Mouse (Mus musculus): ENCODE data around the gene Eif4ebp2. TPM values are rescaled to one million over a fixed set of nuclear protein-coding genes. Genes with fewer than 3 reads are reported as not detected.

The Eif4ebp2 gene
- polyA plus RNA-seq, 1 experiment, result 42.3 TPM

DNA sequence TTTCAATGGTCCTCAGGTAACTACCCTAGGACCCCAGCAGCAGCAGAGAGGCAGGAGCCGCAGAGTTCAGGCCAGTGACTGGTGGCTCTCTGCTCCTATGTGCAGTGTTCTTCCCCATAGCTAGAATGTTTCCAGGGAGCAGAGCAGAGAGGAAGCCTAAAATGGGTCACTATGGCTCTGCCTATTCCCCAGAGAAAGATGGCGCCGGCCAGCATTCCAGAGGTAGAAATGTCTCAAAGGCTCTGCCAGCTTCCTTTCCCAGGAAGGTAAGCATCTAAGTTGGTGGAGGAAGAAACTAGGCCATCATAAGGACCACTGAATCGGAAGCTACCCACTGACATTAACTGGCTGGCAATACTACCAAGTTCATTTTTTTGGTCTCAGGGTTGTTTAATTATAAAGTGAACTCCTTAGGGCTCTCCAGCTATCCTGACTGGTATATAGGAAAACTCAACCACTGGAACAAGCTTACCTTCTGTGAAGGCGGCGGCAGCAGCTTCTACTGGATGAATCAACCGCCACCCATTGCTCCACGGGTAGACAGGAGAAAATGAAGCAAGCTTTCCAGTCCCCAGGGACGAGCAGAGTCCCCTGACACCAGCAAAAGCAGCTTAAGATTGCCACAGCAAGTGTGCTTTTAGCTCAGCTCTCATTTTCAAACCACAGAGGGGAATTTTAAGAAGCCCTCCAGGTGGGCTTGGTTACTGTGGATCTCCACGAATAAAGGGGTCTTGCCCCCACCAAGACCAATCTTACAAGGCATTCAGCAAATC, 4.7 kb downstream of the Eif4ebp2 start:
- Histone ChIP-seq H3K27me3 (ENCODE audit: control insufficient read depth, insufficient read depth, insufficient read length) (no peaks in the 10 kb centered on the region), H3ac (ENCODE audit: control insufficient read depth, insufficient read length, low read depth) (no peak overlapping the region), H3K4me3 (ENCODE audit: insufficient read depth, poor library complexity, severe bottlenecking) (no peak overlapping the region), H3K79me3 (ENCODE audit: low read depth) (peaks cover 95% of the 10 kb centered on the region), H3K79me2 (ENCODE audit: control insufficient read depth, insufficient read depth) (peaks cover 97% of the 10 kb centered on the region), H3K36me3 (ENCODE audit: control insufficient read depth, insufficient read depth) (peaks cover 16% of the 10 kb centered on the region)
- TF ChIP-seq CTCF (IDR thresholded peaks at IDR 0.05; ENCODE audit: control insufficient read depth, insufficient read depth, insufficient read length), result no peak
- no peak for TF ChIP-seq USF1 (IDR thresholded peaks at IDR 0.05; ENCODE audit: low read depth)
- TF ChIP-seq CEBPB (IDR thresholded peaks at IDR 0.05; ENCODE audit: low read depth), result no peak
- TF ChIP-seq MYOD1 (IDR thresholded peaks at IDR 0.05; ENCODE audit: control insufficient read depth, insufficient read length, low read depth), result no peak
- TF ChIP-seq MAX (IDR thresholded peaks at IDR 0.05), result no peak
- no peak for TF ChIP-seq FOSL1 (IDR thresholded peaks at IDR 0.05; ENCODE audit: insufficient read depth, low read length, poor library complexity, severe bottlenecking)
- no peak for TF ChIP-seq MYOG (IDR thresholded peaks at IDR 0.05; ENCODE audit: control insufficient read depth, extremely low read depth, insufficient read length)

DNA sequence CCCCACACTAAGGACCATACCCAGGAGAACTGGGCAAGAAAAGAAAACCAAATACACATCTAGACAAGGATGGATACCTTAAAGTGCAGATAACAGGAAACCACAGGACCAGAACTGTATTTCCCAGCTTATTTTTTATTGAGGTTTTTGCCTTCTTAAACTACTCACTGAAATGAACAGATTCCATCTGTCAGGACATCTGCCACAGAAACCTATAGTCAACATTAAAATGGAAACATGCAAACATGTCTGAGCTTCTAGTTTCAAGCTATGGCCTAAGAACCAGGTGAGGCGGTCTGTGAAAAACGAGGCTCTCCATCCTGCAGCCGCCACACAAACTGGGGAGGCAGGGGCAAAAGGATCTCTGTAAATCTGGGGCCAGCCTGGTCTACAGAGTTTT, 7.4 kb downstream of the Eif4ebp2 start:
- H3K36me3 ChIP-seq (ENCODE audit: control insufficient read depth, insufficient read depth), result peaks cover 33% of the 10 kb centered on the region
- TF ChIP-seq USF1 (IDR thresholded peaks at IDR 0.05; ENCODE audit: low read depth), result no peak
- H3K27me3 ChIP-seq (ENCODE audit: control insufficient read depth, insufficient read depth, insufficient read length), result no peaks in the 10 kb centered on the region

DNA sequence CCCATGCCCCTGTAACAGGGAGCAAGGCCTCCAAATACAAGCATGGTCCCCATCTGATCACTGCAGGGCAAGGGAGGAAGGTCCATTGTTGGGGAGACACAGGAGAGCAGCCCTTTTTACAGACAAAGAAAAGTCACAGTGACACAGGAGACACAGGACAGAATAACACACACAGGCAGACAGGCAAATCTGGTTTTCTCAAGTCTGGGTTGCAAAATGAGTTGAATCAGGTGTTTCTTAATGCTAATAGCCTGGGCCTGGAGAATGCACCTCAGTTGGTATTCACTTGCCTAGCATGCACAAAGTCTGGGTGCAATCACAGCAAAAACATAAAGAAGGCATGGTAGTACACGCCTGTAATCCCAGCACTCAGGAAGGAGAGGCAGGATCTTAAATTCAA, 8.6 kb downstream of the Eif4ebp2 start:
- Histone ChIP-seq H3K27me3 (ENCODE audit: control insufficient read depth, insufficient read depth, insufficient read length) (no peaks in the 10 kb centered on the region), H3K79me2 (ENCODE audit: control insufficient read depth, insufficient read depth) (peaks cover 100% of the 10 kb centered on the region), H3K4me3 (ENCODE audit: insufficient read depth, poor library complexity, severe bottlenecking) (no peak overlapping the region), H3ac (ENCODE audit: control insufficient read depth, insufficient read length, low read depth) (no peak overlapping the region), H3K79me3 (ENCODE audit: low read depth) (peaks cover 90% of the 10 kb centered on the region), H3K36me3 (ENCODE audit: control insufficient read depth, insufficient read depth) (peaks cover 33% of the 10 kb centered on the region)
- TF ChIP-seq MAX (IDR thresholded peaks at IDR 0.05), result no peak

More for the DNA sequence above, 7.4 kb downstream of the Eif4ebp2 start:
- H3K79me2 ChIP-seq (ENCODE audit: control insufficient read depth, insufficient read depth), result peaks cover 100% of the 10 kb centered on the region
- no peak overlapping the region for H3ac ChIP-seq (ENCODE audit: control insufficient read depth, insufficient read length, low read depth)
- no peak overlapping the region for H3K4me3 ChIP-seq (ENCODE audit: insufficient read depth, poor library complexity, severe bottlenecking)
- H3K79me3 ChIP-seq (ENCODE audit: low read depth), result peaks cover 96% of the 10 kb centered on the region

DNA sequence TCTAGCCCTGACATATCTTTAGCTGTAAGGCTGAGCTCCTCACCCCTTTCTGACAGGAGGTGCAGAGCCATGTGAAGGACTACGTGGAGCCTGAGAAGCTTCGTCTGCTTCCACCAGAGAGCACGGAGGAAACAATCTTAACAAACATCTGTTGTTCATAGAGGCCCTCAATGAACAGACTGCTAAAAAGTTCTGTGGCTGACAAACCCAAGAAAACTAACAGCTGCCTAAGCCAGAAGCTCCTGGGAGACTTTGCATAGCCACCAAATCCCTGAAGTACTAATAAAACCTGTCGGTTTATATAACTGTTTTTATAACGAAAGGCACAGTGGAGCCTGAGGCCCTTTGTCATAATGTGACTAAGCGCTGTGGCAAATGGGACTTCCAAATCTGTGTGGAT, 9.0 kb downstream of the Eif4ebp2 start:
- Histone ChIP-seq H3K79me3 (ENCODE audit: low read depth) (peaks cover 91% of the 10 kb centered on the region), H3ac (ENCODE audit: control insufficient read depth, insufficient read length, low read depth) (no peak overlapping the region), H3K36me3 (ENCODE audit: control insufficient read depth, insufficient read depth) (peaks cover 33% of the 10 kb centered on the region), H3K79me2 (ENCODE audit: control insufficient read depth, insufficient read depth) (peaks cover 100% of the 10 kb centered on the region), H3K27me3 (ENCODE audit: control insufficient read depth, insufficient read depth, insufficient read length) (no peaks in the 10 kb centered on the region), H3K4me3 (ENCODE audit: insufficient read depth, poor library complexity, severe bottlenecking) (no peak overlapping the region)
- no peak for TF ChIP-seq MYOG (IDR thresholded peaks at IDR 0.05; ENCODE audit: control insufficient read depth, extremely low read depth, insufficient read length)
- no peak for TF ChIP-seq CEBPB (IDR thresholded peaks at IDR 0.05; ENCODE audit: low read depth)
- TF ChIP-seq USF1 (IDR thresholded peaks at IDR 0.05; ENCODE audit: low read depth), result no peak
- no peak for TF ChIP-seq FOSL1 (IDR thresholded peaks at IDR 0.05; ENCODE audit: insufficient read depth, low read length, poor library complexity, severe bottlenecking)
- TF ChIP-seq CTCF (IDR thresholded peaks at IDR 0.05; ENCODE audit: control insufficient read depth, insufficient read depth, insufficient read length), result no peak

DNA sequence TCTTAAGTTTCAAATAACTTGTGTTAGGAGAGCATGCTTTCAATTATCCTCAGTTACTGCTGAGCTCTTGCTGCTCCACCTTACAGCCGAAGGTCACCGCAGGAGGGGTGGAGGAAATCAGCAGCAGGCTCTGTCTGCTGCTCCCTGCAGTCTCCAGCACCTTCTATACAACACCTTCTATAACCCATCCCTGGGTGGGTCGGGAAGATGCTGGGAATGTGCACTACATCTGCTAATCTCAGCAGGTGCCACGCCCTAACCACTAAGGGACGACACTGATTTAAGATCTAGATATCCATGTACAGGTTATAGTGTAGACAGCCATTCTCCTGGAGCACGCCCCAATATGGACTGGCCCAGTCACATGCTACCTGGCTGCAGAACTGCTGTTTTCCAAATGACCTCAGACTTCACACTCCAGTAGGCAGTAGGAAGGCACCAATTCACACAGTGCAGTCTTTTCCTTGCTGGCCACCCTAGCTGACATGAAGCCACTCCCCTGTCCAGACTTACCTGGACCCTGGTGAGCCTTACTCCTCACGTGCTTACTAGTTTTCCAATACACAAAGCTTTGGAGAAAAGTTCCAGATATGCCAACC, 12.2 kb downstream of the Eif4ebp2 start:
- H3K36me3 ChIP-seq (ENCODE audit: control insufficient read depth, insufficient read depth), result peaks cover 33% of the 10 kb centered on the region

DNA sequence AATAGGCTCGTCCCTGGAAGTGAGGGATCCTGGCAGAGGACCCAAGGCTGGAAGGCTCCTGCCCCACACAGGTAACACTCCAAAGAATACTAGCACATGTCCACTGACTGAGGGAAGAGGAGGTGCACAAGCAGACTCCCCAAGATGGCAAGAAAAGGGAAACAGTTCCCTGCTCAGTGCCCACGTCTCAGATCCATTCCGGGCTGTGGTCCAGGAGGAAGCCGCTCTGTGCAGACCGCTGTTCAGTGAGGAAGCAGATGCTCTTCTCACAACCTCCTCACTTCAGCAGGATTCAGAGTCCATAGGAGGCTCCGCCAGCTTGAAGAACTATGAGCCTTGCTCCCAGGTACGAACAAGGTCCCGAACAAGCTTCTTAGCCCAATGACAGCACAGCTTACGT, 21.1 kb downstream of the Eif4ebp2 start:
- Histone ChIP-seq H3ac (ENCODE audit: control insufficient read depth, insufficient read length, low read depth) (no peak overlapping the region), H3K79me3 (ENCODE audit: low read depth) (peaks cover 7% of the 10 kb centered on the region), H3K36me3 (ENCODE audit: control insufficient read depth, insufficient read depth) (peaks cover 61% of the 10 kb centered on the region), H3K27me3 (ENCODE audit: control insufficient read depth, insufficient read depth, insufficient read length) (no peaks in the 10 kb centered on the region), H3K79me2 (ENCODE audit: control insufficient read depth, insufficient read depth) (peaks cover 14% of the 10 kb centered on the region), H3K4me3 (ENCODE audit: insufficient read depth, poor library complexity, severe bottlenecking) (no peak overlapping the region)
- TF ChIP-seq CEBPB (IDR thresholded peaks at IDR 0.05; ENCODE audit: low read depth) (no peak), MYOD1 (IDR thresholded peaks at IDR 0.05; ENCODE audit: control insufficient read depth, insufficient read length, low read depth) (no peak), FOSL1 (IDR thresholded peaks at IDR 0.05; ENCODE audit: insufficient read depth, low read length, poor library complexity, severe bottlenecking) (no peak), MAX (IDR thresholded peaks at IDR 0.05) (no peak)

More for the DNA sequence above, 12.2 kb downstream of the Eif4ebp2 start:
- H3ac ChIP-seq (ENCODE audit: control insufficient read depth, insufficient read length, low read depth), result no peak overlapping the region
- H3K79me2 ChIP-seq (ENCODE audit: control insufficient read depth, insufficient read depth), result peaks cover 95% of the 10 kb centered on the region
- no peak overlapping the region for H3K4me3 ChIP-seq (ENCODE audit: insufficient read depth, poor library complexity, severe bottlenecking)
- TF ChIP-seq FOSL1 (IDR thresholded peaks at IDR 0.05; ENCODE audit: insufficient read depth, low read length, poor library complexity, severe bottlenecking) (no peak), MYOD1 (IDR thresholded peaks at IDR 0.05; ENCODE audit: control insufficient read depth, insufficient read length, low read depth) (no peak), CEBPB (IDR thresholded peaks at IDR 0.05; ENCODE audit: low read depth) (no peak), CTCF (IDR thresholded peaks at IDR 0.05; ENCODE audit: control insufficient read depth, insufficient read depth, insufficient read length) (no peak), MAX (IDR thresholded peaks at IDR 0.05) (no peak), USF1 (IDR thresholded peaks at IDR 0.05; ENCODE audit: low read depth) (no peak), MYOG (IDR thresholded peaks at IDR 0.05; ENCODE audit: control insufficient read depth, extremely low read depth, insufficient read length) (no peak)
- peaks cover 76% of the 10 kb centered on the region for H3K79me3 ChIP-seq (ENCODE audit: low read depth)
- no peaks in the 10 kb centered on the region for H3K27me3 ChIP-seq (ENCODE audit: control insufficient read depth, insufficient read depth, insufficient read length)
